In the genomic region with DNA sequence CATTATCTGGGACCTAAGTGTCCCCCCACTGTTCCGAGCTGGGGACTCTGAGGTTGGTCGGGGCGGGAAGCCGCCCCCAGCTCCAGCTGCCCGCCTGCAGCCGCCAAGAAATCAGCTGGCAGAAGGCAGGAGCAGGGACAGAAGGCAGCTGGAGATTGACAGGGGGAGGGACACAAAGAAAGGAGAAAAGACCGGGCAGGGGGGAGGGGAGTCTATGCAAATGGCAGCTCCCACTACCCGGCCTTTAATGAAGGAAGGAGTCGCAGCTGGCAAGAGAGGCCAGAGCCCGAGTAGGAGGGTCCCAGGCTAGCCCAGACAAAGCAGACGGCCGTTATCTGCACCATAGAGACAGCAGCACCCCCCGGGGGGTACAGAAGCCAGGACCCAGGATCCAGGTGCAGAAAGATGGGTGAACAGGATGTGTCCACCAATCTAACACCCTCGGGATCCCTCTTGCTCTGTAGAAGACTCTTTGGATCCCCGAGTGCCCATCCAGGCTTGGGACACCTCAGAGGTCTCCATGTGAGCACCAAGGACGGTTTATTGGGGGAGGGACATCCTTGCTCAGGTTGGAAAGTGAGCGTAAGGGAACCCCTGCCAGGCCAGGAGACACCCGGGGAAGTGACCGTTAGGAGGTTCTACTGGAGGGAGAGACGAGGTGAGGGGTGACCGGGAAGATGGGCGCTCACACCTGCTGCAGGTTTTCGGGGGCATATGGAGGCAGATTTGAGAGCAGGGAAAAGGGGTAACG, we compare ENCODE assay signal across 9 mouse cellular contexts. TPM values are rescaled to one million over a fixed set of nuclear protein-coding genes. Genes with fewer than 3 reads are reported as not detected.
DNase-seq lines count a peak whose midpoint lies in the region; ATAC-seq and TF ChIP-seq lines count a peak whose summit lies in the region.
"Had no signal": no experiment of that assay in that cellular context is flagged by ENCODE, and none has a peak within 500 bp of the region (broad histone marks: within the 10 kb centered on the region; RNA-seq: fewer than 3 reads in every experiment).

No protein-coding gene starts in this region.

- peaks cover 85% of the 10 kb centered on the region for H3K27me3 ChIP-seq in E14TG2a.4 (ENCODE audit: insufficient read depth, low read length)
- peaks cover 87% of the 10 kb centered on the region for H3K27me3 ChIP-seq in forebrain, embryonic 10.5 days (ENCODE audit: poor library complexity, severe bottlenecking)
- peaks cover 33% of the 10 kb centered on the region for H3K27me3 ChIP-seq in intestine, embryonic 14.5 days (replicated peaks; ENCODE audit: control insufficient read depth, insufficient read depth, low read length)
- H3K27me3 ChIP-seq in lung, postnatal 0 days (replicated peaks; ENCODE audit: insufficient read depth, low read length), result peaks cover 27% of the 10 kb centered on the region; the same call in 1 of the 2 replicates
- H3K27me3 ChIP-seq: Patski had no signal

- no peak for TF ChIP-seq EP300 in lung, postnatal 0 days (IDR thresholded peaks at IDR 0.05)

- H3K27ac ChIP-seq in forebrain, embryonic 10.5 days, result peak overlapping the region; percentile 97
- peak overlapping the region; percentile 77; the same call in 1 of the 2 replicates for H3K27ac ChIP-seq in intestine, embryonic 14.5 days (ENCODE audit: low read depth)
- H3K27ac ChIP-seq in lung, postnatal 0 days (ENCODE audit: low read length), result 0 out of 2 replicates have a peak overlapping the region, but pooled peaks have one; percentile 54

- H3K4me3 ChIP-seq in E14TG2a.4 (replicated peaks; ENCODE audit: low read length), result peak overlapping the region; percentile 86
- peak overlapping the region; percentile 92 for H3K4me3 ChIP-seq in forebrain, embryonic 10.5 days
- H3K4me3 ChIP-seq in intestine, embryonic 14.5 days (ENCODE audit: low read depth, low read length), result peak overlapping the region; percentile 76
- peak overlapping the region; percentile 55 for H3K4me3 ChIP-seq in lung, postnatal 0 days (ENCODE audit: low read depth, low read length)

- DNase-seq in cerebellum, adult 11-12 months, result peak; percentile 65
- no peak for DNase-seq in cerebellum, adult 8-10 months
- peak; percentile 78 for DNase-seq in forebrain, embryonic 10.5 days (ENCODE audit: extremely low spot score, low spot score)
- peak; percentile 80 for DNase-seq in intestine, embryonic 14.5 days (ENCODE audit: low spot score)
- DNase-seq in lung, postnatal 0 days (ENCODE audit: low spot score), result peak; percentile 84
- peak; percentile 66 for DNase-seq in right cerebral cortex, postnatal 14 days

- 1% methylated on average over 24 of the region's 24 CpGs for WGBS in forebrain, embryonic 10.5 days
- WGBS in intestine, embryonic 14.5 days, result 1% methylated on average over 24 of the region's 24 CpGs
- 1% methylated on average over 23 of the region's 24 CpGs for WGBS in lung, postnatal 0 days

- peaks cover 92% of the 10 kb centered on the region for H3K4me1 ChIP-seq in E14TG2a.4 (replicated peaks; ENCODE audit: low read depth, low read length)
- peaks cover 84% of the 10 kb centered on the region for H3K4me1 ChIP-seq in forebrain, embryonic 10.5 days
- H3K4me1 ChIP-seq in intestine, embryonic 14.5 days (replicated peaks; ENCODE audit: control insufficient read depth, insufficient read depth, low read length), result peaks cover 47% of the 10 kb centered on the region
- H3K4me1 ChIP-seq in lung, postnatal 0 days (ENCODE audit: insufficient read depth, low read depth, low read length), result peaks cover 18% of the 10 kb centered on the region

- H3K4me2 ChIP-seq in intestine, embryonic 14.5 days (ENCODE audit: low read length), result peak overlapping the region; percentile 100
- H3K4me2 ChIP-seq in lung, postnatal 0 days (replicated peaks; ENCODE audit: low read depth, low read length), result peak overlapping the region; percentile 89

- TF ChIP-seq CTCF in E14TG2a.4 (conservative IDR thresholded peaks at IDR 0.05; ENCODE audit: low read length), result no peak
- no peak for TF ChIP-seq CTCF in lung, postnatal 0 days (IDR thresholded peaks at IDR 0.05)

- no peaks in the 10 kb centered on the region for H3K9me3 ChIP-seq in E14TG2a.4 (ENCODE audit: low read length)
- peaks cover 11% of the 10 kb centered on the region; the same call in 1 of the 2 replicates for H3K9me3 ChIP-seq in forebrain, embryonic 10.5 days
- H3K9me3 ChIP-seq in intestine, embryonic 14.5 days (ENCODE audit: control insufficient read depth, low read length), result peaks cover 5% of the 10 kb centered on the region; the same call in 1 of the 2 replicates
- H3K9me3 ChIP-seq in lung, postnatal 0 days (ENCODE audit: low read length), result no peaks in the 10 kb centered on the region

- 0 out of 2 replicates have a peak, but pooled peaks cover 3% of the 10 kb centered on the region for H3K36me3 ChIP-seq in E14TG2a.4 (ENCODE audit: insufficient read depth, low read length)
- 0 out of 2 replicates have a peak, but pooled peaks cover under 1% of the 10 kb centered on the region for H3K36me3 ChIP-seq in forebrain, embryonic 10.5 days (replicated peaks)
- H3K36me3 ChIP-seq in intestine, embryonic 14.5 days (ENCODE audit: control insufficient read depth, insufficient read depth, low read length), result no peaks in the 10 kb centered on the region
- no peaks in the 10 kb centered on the region for H3K36me3 ChIP-seq in lung, postnatal 0 days (ENCODE audit: insufficient read depth, low read length)

- no peak for ATAC-seq in intestine, embryonic 14.5 days (replicated peaks; ENCODE audit: low FRiP score, low TSS enrichment, low read depth)
- ATAC-seq in lung, postnatal 0 days, result peak; percentile 16; the same call in 1 of the 2 replicates
- no peak for ATAC-seq in granulocyte monocyte progenitor cell, adult 5-6 weeks (replicated peaks; ENCODE audit: poor library complexity, severe bottlenecking)
- ATAC-seq: Patski had no signal

- peak overlapping the region; percentile 86 for H3K9ac ChIP-seq in intestine, embryonic 14.5 days (ENCODE audit: low read length)
- 0 out of 2 replicates have a peak overlapping the region, but pooled peaks have one; percentile 16 for H3K9ac ChIP-seq in lung, postnatal 0 days (replicated peaks; ENCODE audit: low read depth)

RNA-seq across cellular contexts. Expression of a gene that starts 1.3 kb away (rescaled TPM):
- 80.3 and 91.5 TPM in 2 replicates for polyA plus RNA-seq in forebrain, embryonic 10.5 days (2016; fragmentation: Nextera tagmentation; extraction: Ambion mirVana)
- 94.4 and 99.6 TPM in 2 replicates for polyA plus RNA-seq in intestine, embryonic 14.5 days (2014; fragmentation: Nextera tagmentation; extraction: Ambion mirVana)
- 25.6 and 29.6 TPM in 2 replicates for polyA plus RNA-seq in lung, postnatal 0 days (2015; fragmentation: Nextera tagmentation; extraction: Ambion mirVana)
- 62.2 and 73.5 TPM in 2 replicates for total RNA-seq in granulocyte monocyte progenitor cell, adult 5-6 weeks (2014; fragmentation: Nextera tagmentation)
- 45.1 and 59.2 TPM in 2 replicates for total RNA-seq in granulocyte monocyte progenitor cell, adult 5-6 weeks (2017)

RNA-seq across cellular contexts. Expression of a gene that starts 37.2 kb away (rescaled TPM):
- polyA plus RNA-seq in forebrain, embryonic 10.5 days (2016; fragmentation: Nextera tagmentation; extraction: Ambion mirVana), result not detected in 2 replicates
- polyA plus RNA-seq in intestine, embryonic 14.5 days (2014; fragmentation: Nextera tagmentation; extraction: Ambion mirVana), result not detected in 2 replicates
- not detected in 2 replicates for polyA plus RNA-seq in lung, postnatal 0 days (2015; fragmentation: Nextera tagmentation; extraction: Ambion mirVana)
- total RNA-seq in granulocyte monocyte progenitor cell, adult 5-6 weeks (2014; fragmentation: Nextera tagmentation), result not detected in 2 replicates
- not detected in 2 replicates for total RNA-seq in granulocyte monocyte progenitor cell, adult 5-6 weeks (2017)
- polyA plus RNA-seq: Patski had no signal
